Mouse (Mus musculus) heart, embryonic 12.5 days (tissue): ENCODE measurements around the gene Gm3194. TPM values are rescaled to one million over a fixed set of nuclear protein-coding genes. Genes with fewer than 3 reads are reported as not detected.
"Not testable (repeated sequence)": the region's sequence is repeated elsewhere in the genome, so short reads cannot be mapped to it uniquely, and the experiment has no call there.

Experiments
- ATAC-seq: fragments of 200-750 bp; cut with Nextera tagmentation; 2 replicates; pipeline ENCODE4 v1.8.0; 2017; ENCODE audit warnings: moderate TSS enrichment, moderate library complexity; ENCODE audit not compliant: insufficient number of reproducible peaks, low FRiP score
- H3K27ac ChIP-seq: fragments of 300-500 bp; sonication (generic); 2 replicates; pipeline ENCODE4 v1.5.1; 2016; ENCODE audit warnings: mild to moderate bottlenecking, moderate library complexity; ENCODE audit not compliant: poor library complexity, severe bottlenecking
- H3K27me3 ChIP-seq: fragments of 300-500 bp; sonication (generic); replicated peaks from 2 replicates; pipeline ENCODE4 v1.6.1; 2016; ENCODE audit warnings: mild to moderate bottlenecking, moderate library complexity
- H3K36me3 ChIP-seq: fragments of 300-500 bp; sonication (generic); 2 replicates; pipeline ENCODE4 v1.6.1; 2016; ENCODE audit warnings: mild to moderate bottlenecking, moderate library complexity
- H3K4me1 ChIP-seq: fragments of 300-500 bp; sonication (generic); replicated peaks from 2 replicates; pipeline ENCODE4 v1.6.1; 2016; ENCODE audit warnings: mild to moderate bottlenecking
- H3K4me2 ChIP-seq: fragments of 300-500 bp; sonication (generic); 2 replicates; pipeline ENCODE4 v1.6.1; 2016; ENCODE audit warnings: mild to moderate bottlenecking, moderate library complexity
- H3K4me3 ChIP-seq: fragments of 300-500 bp; sonication (generic); 2 replicates; pipeline ENCODE4 v1.5.1; 2016; ENCODE audit warnings: mild to moderate bottlenecking
- H3K9ac ChIP-seq: fragments of 300-500 bp; sonication (generic); 2 replicates; pipeline ENCODE4 v1.6.1; 2016; ENCODE audit warnings: mild to moderate bottlenecking, moderate library complexity
- H3K9me3 ChIP-seq: fragments of 300-500 bp; sonication (generic); replicated peaks from 2 replicates; pipeline ENCODE4 v1.6.1; 2016; ENCODE audit warnings: mild to moderate bottlenecking, moderate library complexity
- WGBS: fragments of 180-500 bp; shearing (Covaris S2); methylation state at CpG from one replicate; pipeline ENCODE4 v1.1.7; 2016; 5-methylcytosine and 5-hydroxymethylcytosine counted together
- polyA plus RNA-seq: library from polyadenylated mRNA; unstranded; fragments of >200 nt; fragmentation: Nextera tagmentation; extraction: Ambion mirVana; gene quantifications from 2 replicates; pipeline ENCODE4 v1.2.1, GENCODE M21; 2016

The Gm3194 gene
- 0.59 and 0.71 TPM in 2 replicates for polyA plus RNA-seq

- ATAC-seq, H3K27ac ChIP-seq, H3K4me1 ChIP-seq, H3K9ac ChIP-seq, H3K9me3 ChIP-seq, H3K4me2 ChIP-seq, H3K36me3 ChIP-seq, H3K27me3 ChIP-seq, H3K4me3 ChIP-seq: not testable (repeated sequence)
- WGBS: no CpG with 5 or more reads among the region's 3 CpGs
Measured at GRCm38 (mm10) chr14:5455367-5455766, at the start of gene Gm3194. Gene Gm3194 (minus strand): TSS chr14:5455467.

DNA sequence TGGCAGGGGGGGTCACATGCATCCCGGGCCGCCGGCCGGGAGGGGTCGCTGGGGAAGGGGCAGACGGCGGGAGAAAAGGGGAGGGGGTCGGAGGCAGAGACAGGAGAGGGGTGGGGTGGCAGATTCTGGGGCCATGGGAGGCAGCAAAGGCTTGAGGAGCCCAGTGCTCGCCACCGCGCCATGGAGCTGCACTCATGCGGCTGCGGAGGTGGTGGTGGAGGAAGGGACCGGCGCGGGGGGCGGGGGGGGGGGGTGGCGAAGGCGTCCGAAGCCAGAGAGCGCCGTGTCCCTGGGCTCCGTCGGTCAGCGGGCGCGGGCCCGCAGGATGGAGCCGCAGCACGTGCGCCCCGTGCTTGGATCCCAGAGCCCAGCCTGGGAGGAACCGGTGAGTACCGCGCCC is 46.1 kb upstream of the Gm3194 start, which contains the start of gene Gm3488:
Gm3488 (plus strand) TSS at position 301 of the 400 bp plus-strand sequence.
- H3K9me3 ChIP-seq, H3K4me2 ChIP-seq, H3K4me1 ChIP-seq, H3K36me3 ChIP-seq, H3K27ac ChIP-seq, ATAC-seq, H3K9ac ChIP-seq, H3K4me3 ChIP-seq, H3K27me3 ChIP-seq: not testable (repeated sequence)
- no CpG with 5 or more reads among the region's 35 CpGs for WGBS

DNA sequence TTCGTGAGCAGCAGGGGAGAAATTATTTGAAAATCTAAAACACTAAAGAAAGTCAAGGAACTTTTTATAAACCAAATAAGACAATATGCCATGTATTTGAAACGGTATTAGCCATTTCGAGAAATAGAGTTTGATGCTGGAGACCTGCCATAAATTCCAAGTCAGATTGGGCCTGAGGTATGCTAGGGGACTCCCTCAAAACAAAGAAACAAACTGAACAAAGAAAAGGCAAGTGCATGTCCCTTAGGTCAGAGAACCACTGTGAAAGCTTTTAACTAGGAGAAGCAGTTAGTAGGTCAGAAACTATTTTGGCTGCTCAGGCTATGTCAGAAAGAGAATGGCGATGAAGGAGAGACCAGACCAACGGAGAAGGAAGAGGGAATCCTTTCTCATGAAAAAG is 28.6 kb upstream of the Gm3194 start, which contains the start of gene Gm3187:
Gm3187 (plus strand) TSS at position 301 of the 400 bp plus-strand sequence.
- H3K36me3 ChIP-seq, H3K4me3 ChIP-seq, H3K27ac ChIP-seq, ATAC-seq, H3K4me2 ChIP-seq, H3K9me3 ChIP-seq, H3K4me1 ChIP-seq, H3K27me3 ChIP-seq, H3K9ac ChIP-seq: not testable (repeated sequence)
- WGBS: 83% methylated on average over 5 of the region's 5 CpGs

DNA sequence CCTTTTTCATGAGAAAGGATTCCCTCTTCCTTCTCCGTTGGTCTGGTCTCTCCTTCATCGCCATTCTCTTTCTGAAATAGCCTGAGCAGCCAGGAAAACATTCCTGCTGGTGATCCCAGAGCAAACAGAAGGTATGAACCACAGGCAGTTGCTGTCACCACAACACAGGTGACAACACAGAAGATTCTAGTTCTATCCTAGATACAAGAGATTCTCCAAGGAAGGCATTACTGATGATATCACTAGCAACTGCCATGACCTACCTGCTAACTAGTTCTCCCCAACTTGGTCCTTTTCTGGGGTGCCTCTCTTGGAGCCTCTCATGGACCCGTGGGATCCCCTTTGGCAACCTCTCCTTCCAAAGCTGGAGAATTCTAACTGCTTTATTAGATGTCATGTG is 22.5 kb upstream of the Gm3194 start, which contains the start of gene Gm8246:
Gm8246 (minus strand) TSS at position 101 of the 400 bp plus-strand sequence.
- H3K36me3 ChIP-seq, H3K4me2 ChIP-seq, H3K4me3 ChIP-seq, ATAC-seq, H3K27me3 ChIP-seq, H3K9me3 ChIP-seq, H3K4me1 ChIP-seq, H3K9ac ChIP-seq, H3K27ac ChIP-seq: not testable (repeated sequence)
- no CpG with 5 or more reads among the region's 3 CpGs for WGBS

DNA sequence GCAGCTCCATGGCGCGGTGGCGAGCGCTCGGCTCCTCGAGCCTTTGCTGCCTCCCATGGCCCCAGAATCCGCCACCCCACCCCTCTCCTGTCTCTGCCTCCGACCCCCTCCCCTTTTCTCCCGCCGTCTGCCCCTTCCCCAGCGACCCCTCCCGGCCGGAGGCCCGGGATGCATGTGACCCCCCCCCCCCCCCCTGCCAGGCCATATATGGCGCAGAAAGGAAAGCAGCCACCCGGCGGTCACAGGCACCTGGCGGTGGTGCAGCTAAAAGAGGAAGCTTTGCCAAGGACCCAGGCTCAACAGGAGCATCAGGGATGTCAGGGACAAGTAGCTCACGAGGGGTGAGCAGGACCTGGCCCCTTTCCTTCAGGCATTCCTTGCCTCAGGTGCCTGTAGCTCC is 5.2 kb upstream of the Gm3194 start:
- not testable (repeated sequence) for H3K4me1 ChIP-seq, H3K9ac ChIP-seq, H3K4me3 ChIP-seq, ATAC-seq, H3K27ac ChIP-seq, H3K9me3 ChIP-seq, H3K4me2 ChIP-seq, H3K27me3 ChIP-seq, H3K36me3 ChIP-seq
- no CpG with 5 or more reads among the region's 19 CpGs for WGBS

DNA sequence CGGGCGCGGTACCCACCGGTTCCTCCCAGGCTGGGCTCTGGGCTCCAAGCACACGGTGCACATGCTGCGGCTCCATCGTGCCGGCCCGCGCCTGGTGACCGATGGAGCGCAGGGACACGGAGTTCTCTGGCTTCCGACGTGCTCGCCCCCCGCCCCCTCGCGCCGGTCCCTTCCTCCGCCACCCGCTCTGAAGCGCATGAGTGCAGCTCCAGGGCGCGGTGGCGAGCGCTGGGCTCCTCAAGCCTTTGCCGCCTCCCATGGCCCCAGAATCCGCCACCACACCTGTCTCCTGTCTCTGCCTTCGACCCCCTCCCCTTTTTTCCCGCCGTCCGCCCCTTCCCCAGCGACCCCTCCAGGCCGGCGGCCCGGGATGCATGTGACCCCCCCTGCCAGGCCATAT is 66.3 kb downstream of the Gm3194 start, which contains the start of gene Gm3500:
Gm3500 (minus strand) TSS at position 101 of the 400 bp plus-strand sequence.
- H3K4me1 ChIP-seq, H3K9me3 ChIP-seq, H3K4me3 ChIP-seq, H3K27ac ChIP-seq, H3K4me2 ChIP-seq, H3K36me3 ChIP-seq, H3K9ac ChIP-seq, H3K27me3 ChIP-seq, ATAC-seq: not testable (repeated sequence)
- no CpG with 5 or more reads among the region's 37 CpGs for WGBS

Other genes starting within 250 kb of the Gm3194 start
- gene Gm3526, start 194.9 kb downstream of the Gm3194 start, polyA plus RNA-seq: not detected in 2 replicates
- not detected in 2 replicates for gene Gm3542, start 120.5 kb downstream of the Gm3194 start, polyA plus RNA-seq
- 0.13 TPM in 2 replicates for gene Gm3500, start 66.4 kb downstream of the Gm3194 start, polyA plus RNA-seq
- gene Gm8246, start 22.4 kb upstream of the Gm3194 start, polyA plus RNA-seq: not detected in 2 replicates
- not detected in 2 replicates for gene Gm3187, start 28.7 kb upstream of the Gm3194 start, polyA plus RNA-seq
- 1.4 and 1.5 TPM in 2 replicates for gene Gm3488, start 46.2 kb upstream of the Gm3194 start, polyA plus RNA-seq
- gene Gm3532, start 83.0 kb upstream of the Gm3194 start, polyA plus RNA-seq: not detected in 2 replicates
- not detected in 2 replicates for gene Gm8265, start 177.6 kb upstream of the Gm3194 start, polyA plus RNA-seq
- not detected in 2 replicates for gene Gm9603, start 232.0 kb upstream of the Gm3194 start, polyA plus RNA-seq